Mouse (Mus musculus) liver, adult 2 months (tissue): ENCODE measurements around the gene Chrm1. TPM values are rescaled to one million over a fixed set of nuclear protein-coding genes. Genes with fewer than 3 reads are reported as not detected.
A peak's percentile ranks its signal among the peaks of the same experiment; 100 is the strongest.

ENCODE experiments used
- DNase-seq: peaks from one replicate; pipeline ENCODE4 v3.0.0-alpha.2; 2011; ENCODE audit warnings: low read depth, low spot score; ENCODE audit errors: extremely low read depth
- H3K27ac ChIP-seq: fragments of 200-500 bp; replicated peaks from 2 replicates; pipeline ENCODE4 v1.5.1; 2012; ENCODE audit warnings: low read depth, mild to moderate bottlenecking, control low read depth, inconsistent platforms, low read length; ENCODE audit not compliant: insufficient read depth
- H3K27me3 ChIP-seq: fragments of 200-500 bp; 2 replicates; pipeline ENCODE4 v1.6.1; 2012; ENCODE audit warnings: mild to moderate bottlenecking, moderate library complexity, low read length, inconsistent platforms; ENCODE audit not compliant: control insufficient read depth, insufficient read depth
- H3K36me3 ChIP-seq: fragments of 200-500 bp; 2 replicates; pipeline ENCODE4 v1.6.1; 2012; ENCODE audit warnings: low read length, inconsistent platforms; ENCODE audit not compliant: control insufficient read depth, insufficient read depth
- H3K4me1 ChIP-seq: fragments of 200-500 bp; 2 replicates; pipeline ENCODE4 v1.6.1; 2011; ENCODE audit warnings: low read length; ENCODE audit not compliant: control insufficient read depth, insufficient read depth
- H3K4me3 ChIP-seq: fragments of 200-500 bp; 2 replicates; pipeline ENCODE4 v1.5.1; 2011; ENCODE audit warnings: low read depth, mild to moderate bottlenecking, control low read depth, low read length, moderate library complexity; ENCODE audit not compliant: insufficient read depth
- H3K79me2 ChIP-seq: fragments of 200-500 bp; 2 replicates; pipeline ENCODE4 v1.6.1; 2012; ENCODE audit warnings: inconsistent platforms, mild to moderate bottlenecking, low read length, moderate library complexity; ENCODE audit not compliant: control insufficient read depth, insufficient read depth
- H3K9ac ChIP-seq: fragments of 200-500 bp; 2 replicates; pipeline ENCODE4 v1.6.1; 2012; ENCODE audit warnings: low read depth, mild to moderate bottlenecking, control low read depth, inconsistent platforms, low read length
- CTCF ChIP-seq: fragments of 200-500 bp; IDR thresholded peaks from 2 replicates; pipeline ENCODE4 v1.5.1; 2011; ENCODE audit warnings: low read depth, low read length, control low read depth
- POLR2A ChIP-seq: fragments of 200-500 bp; IDR thresholded peaks from 2 replicates; pipeline ENCODE4 v1.6.1; 2011; ENCODE audit warnings: low read length, control low read depth; ENCODE audit not compliant: insufficient read depth; ENCODE audit errors: extremely low read depth
- WGBS: fragments of 180-500 bp; shearing (Covaris S2); methylation state at CpG from one replicate; pipeline ENCODE4 v1.1.7; 2018; 5-methylcytosine and 5-hydroxymethylcytosine counted together
- polyA plus RNA-seq: library from polyadenylated mRNA; depleted of rRNA; stranded (reverse); fragments of >200 nt; gene quantifications from 2 replicates; pipeline ENCODE4 v1.2.3, GENCODE M21; 2012
- total RNA-seq: library from RNA; depleted of rRNA; stranded (reverse); fragments of >200 nt; gene quantifications from 2 replicates; pipeline ENCODE4 v1.2.3, GENCODE M21; 2014

Gene Chrm1
- total and polyA plus RNA-seq, 2 experiments: 0.46 to 0.50 TPM

- peak; percentile 92 for DNase-seq
- 13% methylated on average over 6 of the region's 6 CpGs for WGBS
- Histone ChIP-seq H3K27ac (peak overlapping the region; percentile 94), H3K36me3 (no peaks in the 10 kb centered on the region), H3K27me3 (no peaks in the 10 kb centered on the region), H3K9ac (no peak overlapping the region), H3K4me1 (peaks cover 17% of the 10 kb centered on the region), H3K79me2 (no peaks in the 10 kb centered on the region), H3K4me3 (no peak overlapping the region)
- TF ChIP-seq CTCF (no peak), POLR2A (no peak)
These were observed 32.8 kb upstream of the Chrm1 start for GRCm38 (mm10) chr19:8630826-8631225.

GRCm38 (mm10) chr19:8632029-8632428 is 31.6 kb upstream of the Chrm1 start:
- no peak for TF ChIP-seq CTCF
- TF ChIP-seq POLR2A: no peak
- 32% methylated on average over 1 of the region's 1 CpGs for WGBS
- Histone ChIP-seq H3K27me3 (no peaks in the 10 kb centered on the region), H3K4me3 (no peak overlapping the region), H3K4me1 (peaks cover 17% of the 10 kb centered on the region), H3K27ac (no peak overlapping the region), H3K79me2 (no peaks in the 10 kb centered on the region), H3K9ac (no peak overlapping the region), H3K36me3 (no peaks in the 10 kb centered on the region)
- DNase-seq: peak; percentile 16

GRCm38 (mm10) chr19:8642086-8642485 is 21.5 kb upstream of the Chrm1 start:
- no peak for DNase-seq
- H3K79me2 ChIP-seq: no peaks in the 10 kb centered on the region
- H3K27ac ChIP-seq: no peak overlapping the region
- no peaks in the 10 kb centered on the region for H3K36me3 ChIP-seq
- H3K9ac ChIP-seq: no peak overlapping the region
- H3K4me1 ChIP-seq: no peaks in the 10 kb centered on the region
- H3K27me3 ChIP-seq: no peaks in the 10 kb centered on the region
- no peak overlapping the region for H3K4me3 ChIP-seq
- TF ChIP-seq POLR2A: no peak
- TF ChIP-seq CTCF: no peak
- WGBS: 53% methylated on average over 5 of the region's 5 CpGs

GRCm38 (mm10) chr19:8646393-8646792 is 17.2 kb upstream of the Chrm1 start:
- H3K4me1 ChIP-seq: no peaks in the 10 kb centered on the region
- H3K27me3 ChIP-seq: no peaks in the 10 kb centered on the region
- H3K9ac ChIP-seq: no peak overlapping the region
- TF ChIP-seq CTCF: no peak
- no peak for TF ChIP-seq POLR2A
- no peaks in the 10 kb centered on the region for H3K36me3 ChIP-seq
- no peak overlapping the region for H3K4me3 ChIP-seq
- 83% methylated on average over 2 of the region's 2 CpGs for WGBS
- DNase-seq: no peak
- no peak overlapping the region for H3K27ac ChIP-seq
- no peaks in the 10 kb centered on the region for H3K79me2 ChIP-seq

GRCm38 (mm10) chr19:8655833-8656232 is 7.8 kb upstream of the Chrm1 start:
- no peaks in the 10 kb centered on the region for H3K36me3 ChIP-seq
- no peak overlapping the region for H3K9ac ChIP-seq
- no peaks in the 10 kb centered on the region for H3K4me1 ChIP-seq
- DNase-seq: no peak
- no peak overlapping the region for H3K27ac ChIP-seq
- no peak overlapping the region for H3K4me3 ChIP-seq
- no peaks in the 10 kb centered on the region for H3K79me2 ChIP-seq
- no peaks in the 10 kb centered on the region for H3K27me3 ChIP-seq
- TF ChIP-seq CTCF (no peak), POLR2A (no peak)

- no peak for TF ChIP-seq CTCF
- TF ChIP-seq POLR2A: no peak
- H3K79me2 ChIP-seq: no peaks in the 10 kb centered on the region
- no peaks in the 10 kb centered on the region for H3K36me3 ChIP-seq
- no peak overlapping the region for H3K9ac ChIP-seq
- no peaks in the 10 kb centered on the region for H3K4me1 ChIP-seq
- DNase-seq: no peak
- no peak overlapping the region for H3K4me3 ChIP-seq
- no peaks in the 10 kb centered on the region for H3K27me3 ChIP-seq
- no peak overlapping the region for H3K27ac ChIP-seq
- WGBS: 95% methylated on average over 4 of the region's 4 CpGs
These were observed 7.2 kb upstream of the Chrm1 start for GRCm38 (mm10) chr19:8656341-8656740.
